Comparison of ENCODE assay signal across 24 mouse cellular contexts in genomic region chr1:138729089-138729699, GRCm38 (mm10).
DNase-seq lines count a peak whose midpoint lies in the region; ATAC-seq and TF ChIP-seq lines count a peak whose summit lies in the region.
"Had no signal": no experiment of that assay in that cellular context is flagged by ENCODE, and none has a peak within 500 bp of the region (broad histone marks: within the 10 kb centered on the region; RNA-seq: fewer than 3 reads in every experiment).

No protein-coding gene starts in this region.

- 58% methylated on average over 2 of the region's 2 CpGs for WGBS in hindbrain, embryonic 13.5 days
- WGBS in hindbrain, postnatal 0 days: 70% methylated on average over 2 of the region's 2 CpGs
- WGBS in kidney, embryonic 16.5 days: 31% methylated on average over 2 of the region's 2 CpGs
- WGBS in midbrain, embryonic 12.5 days: 62% methylated on average over 2 of the region's 2 CpGs
- 55% methylated on average over 2 of the region's 2 CpGs for WGBS in midbrain, embryonic 16.5 days

- 0 out of 2 replicates have a peak, but pooled peaks have one; percentile 17 for ATAC-seq in hindbrain, embryonic 13.5 days (ENCODE audit: low FRiP score)
- no peak for ATAC-seq in hindbrain, postnatal 0 days
- 0 out of 2 replicates have a peak, but pooled peaks have one; percentile 46 for ATAC-seq in kidney, embryonic 16.5 days (ENCODE audit: low FRiP score, low TSS enrichment)
- peak; percentile 73; the same call in 1 of the 2 replicates for ATAC-seq in midbrain, embryonic 12.5 days (ENCODE audit: low FRiP score, low read depth)
- ATAC-seq in midbrain, embryonic 16.5 days: no peak
- ATAC-seq: CD4-positive, CD25-positive, alpha-beta regulatory T cell, adult 4 months; forebrain, embryonic 14.5 days had no signal

- no peak for TF ChIP-seq CTCF in hindbrain, postnatal 0 days (IDR thresholded peaks at IDR 0.05; ENCODE audit: low read depth)

- no peaks in the 10 kb centered on the region for H3K9me3 ChIP-seq in hindbrain, embryonic 13.5 days
- no peaks in the 10 kb centered on the region for H3K9me3 ChIP-seq in hindbrain, postnatal 0 days (ENCODE audit: low read length)
- H3K9me3 ChIP-seq in kidney, embryonic 16.5 days (ENCODE audit: low read length): no peaks in the 10 kb centered on the region
- no peaks in the 10 kb centered on the region for H3K9me3 ChIP-seq in midbrain, embryonic 12.5 days
- no peaks in the 10 kb centered on the region for H3K9me3 ChIP-seq in midbrain, embryonic 16.5 days (replicated peaks; ENCODE audit: control insufficient read depth, low read length, poor library complexity, severe bottlenecking)
- H3K9me3 ChIP-seq: embryonic facial prominence, embryonic 12.5 days; embryonic facial prominence, embryonic 15.5 days; heart, embryonic 12.5 days; heart, embryonic 15.5 days; hindbrain, embryonic 10.5 days had no signal

- H3K36me3 ChIP-seq in hindbrain, embryonic 13.5 days: no peaks in the 10 kb centered on the region
- no peaks in the 10 kb centered on the region for H3K36me3 ChIP-seq in hindbrain, postnatal 0 days (ENCODE audit: insufficient read depth, low read length)
- H3K36me3 ChIP-seq in kidney, embryonic 16.5 days (ENCODE audit: insufficient read depth, low read length): no peaks in the 10 kb centered on the region
- H3K36me3 ChIP-seq in midbrain, embryonic 12.5 days: no peaks in the 10 kb centered on the region
- H3K36me3 ChIP-seq in midbrain, embryonic 16.5 days (ENCODE audit: control insufficient read depth, insufficient read depth, low read length): no peaks in the 10 kb centered on the region
- H3K36me3 ChIP-seq: embryonic facial prominence, embryonic 12.5 days; embryonic facial prominence, embryonic 15.5 days; heart, embryonic 12.5 days; heart, embryonic 15.5 days; hindbrain, embryonic 10.5 days had no signal

- DNase-seq in hindbrain, postnatal 0 days (ENCODE audit: low spot score): no peak
- DNase-seq in kidney, postnatal 25 days: no peak
- DNase-seq: adrenal gland, adult 2 months; adrenal gland, postnatal 14 days; cerebellum, adult 11 months; cerebellum, adult 2 months; cerebellum, adult 9-11 months; cerebellum, postnatal 25 days; gastrocnemius, postnatal 25 days; heart, adult 18-20 months; heart, postnatal 10 days; heart, postnatal 36 days had no signal

- no peaks in the 10 kb centered on the region for H3K27me3 ChIP-seq in hindbrain, embryonic 13.5 days
- no peaks in the 10 kb centered on the region for H3K27me3 ChIP-seq in hindbrain, postnatal 0 days (ENCODE audit: insufficient read depth, low read length)
- no peaks in the 10 kb centered on the region for H3K27me3 ChIP-seq in kidney, embryonic 16.5 days (ENCODE audit: insufficient read depth, low read length)
- no peaks in the 10 kb centered on the region for H3K27me3 ChIP-seq in midbrain, embryonic 12.5 days
- no peaks in the 10 kb centered on the region for H3K27me3 ChIP-seq in midbrain, embryonic 16.5 days (ENCODE audit: control insufficient read depth, insufficient read depth, low read depth, low read length)
- H3K27me3 ChIP-seq: embryonic facial prominence, embryonic 12.5 days; embryonic facial prominence, embryonic 15.5 days; heart, embryonic 12.5 days; heart, embryonic 15.5 days had no signal

- no peaks in the 10 kb centered on the region for H3K4me1 ChIP-seq in hindbrain, embryonic 13.5 days (replicated peaks)
- H3K4me1 ChIP-seq in hindbrain, postnatal 0 days (ENCODE audit: insufficient read depth, low read length): no peaks in the 10 kb centered on the region
- H3K4me1 ChIP-seq in kidney, embryonic 16.5 days (ENCODE audit: insufficient read depth, low read length): no peaks in the 10 kb centered on the region
- no peaks in the 10 kb centered on the region for H3K4me1 ChIP-seq in midbrain, embryonic 12.5 days
- H3K4me1 ChIP-seq in midbrain, embryonic 16.5 days (ENCODE audit: control insufficient read depth, insufficient read depth, low read length): no peaks in the 10 kb centered on the region; the same call in 1 of the 2 replicates
- H3K4me1 ChIP-seq: embryonic facial prominence, embryonic 12.5 days; embryonic facial prominence, embryonic 15.5 days; heart, embryonic 12.5 days; heart, embryonic 15.5 days; hindbrain, embryonic 10.5 days had no signal

- H3K4me2 ChIP-seq in hindbrain, embryonic 13.5 days: no peak overlapping the region
- H3K4me2 ChIP-seq in hindbrain, postnatal 0 days (ENCODE audit: low read depth, low read length): no peak overlapping the region
- H3K4me2 ChIP-seq in kidney, embryonic 16.5 days (replicated peaks; ENCODE audit: low read depth, low read length): no peak overlapping the region
- no peak overlapping the region for H3K4me2 ChIP-seq in midbrain, embryonic 12.5 days (replicated peaks)
- H3K4me2 ChIP-seq in midbrain, embryonic 16.5 days (ENCODE audit: low read length): no peak overlapping the region
- H3K4me2 ChIP-seq: embryonic facial prominence, embryonic 12.5 days; embryonic facial prominence, embryonic 15.5 days; heart, embryonic 12.5 days; heart, embryonic 15.5 days; hindbrain, embryonic 14.5 days had no signal

- H3K4me3 ChIP-seq in hindbrain, embryonic 13.5 days: no peak overlapping the region
- no peak overlapping the region for H3K4me3 ChIP-seq in hindbrain, postnatal 0 days (ENCODE audit: low read length)
- H3K4me3 ChIP-seq in kidney, embryonic 16.5 days (ENCODE audit: low read length): no peak overlapping the region
- H3K4me3 ChIP-seq in midbrain, embryonic 12.5 days: no peak overlapping the region
- no peak overlapping the region for H3K4me3 ChIP-seq in midbrain, embryonic 16.5 days (ENCODE audit: low read depth, low read length)
- H3K4me3 ChIP-seq: embryonic facial prominence, embryonic 12.5 days; embryonic facial prominence, embryonic 15.5 days; heart, embryonic 12.5 days; heart, embryonic 15.5 days; hindbrain, embryonic 10.5 days had no signal

- H3K9ac ChIP-seq in hindbrain, embryonic 13.5 days: no peak overlapping the region
- no peak overlapping the region for H3K9ac ChIP-seq in hindbrain, postnatal 0 days (replicated peaks; ENCODE audit: low read length)
- no peak overlapping the region for H3K9ac ChIP-seq in kidney, embryonic 16.5 days (replicated peaks; ENCODE audit: low read length)
- H3K9ac ChIP-seq in midbrain, embryonic 12.5 days (replicated peaks): no peak overlapping the region
- no peak overlapping the region for H3K9ac ChIP-seq in midbrain, embryonic 16.5 days (ENCODE audit: low read depth, low read length)
- H3K9ac ChIP-seq: embryonic facial prominence, embryonic 12.5 days; embryonic facial prominence, embryonic 15.5 days; heart, embryonic 12.5 days; heart, embryonic 15.5 days; hindbrain, embryonic 14.5 days had no signal

- no peak overlapping the region for H3K27ac ChIP-seq in hindbrain, embryonic 13.5 days
- no peak overlapping the region for H3K27ac ChIP-seq in hindbrain, postnatal 0 days
- no peak overlapping the region for H3K27ac ChIP-seq in kidney, embryonic 16.5 days (ENCODE audit: low read length)
- no peak overlapping the region for H3K27ac ChIP-seq in midbrain, embryonic 12.5 days (replicated peaks)
- no peak overlapping the region for H3K27ac ChIP-seq in midbrain, embryonic 16.5 days (ENCODE audit: low read length)
- H3K27ac ChIP-seq: embryonic facial prominence, embryonic 12.5 days; embryonic facial prominence, embryonic 15.5 days; heart, embryonic 15.5 days; hindbrain, embryonic 10.5 days; hindbrain, embryonic 14.5 days had no signal

Comparison
In these comparisons a context has a peak if more than half of its experiments do, and no peak if none do; other contexts are left out.
1. ATAC-seq: peak in hindbrain, embryonic 13.5 days (single experiment), kidney, embryonic 16.5 days (single experiment) and midbrain, embryonic 12.5 days (single experiment); none in hindbrain, postnatal 0 days (single experiment) and midbrain, embryonic 16.5 days (single experiment).